ENCODE assay signal across 10 mouse cellular contexts in genomic region chr1:176213645-176214221, GRCm38 (mm10).
A peak's percentile ranks its signal among the peaks of the same experiment; 100 is the strongest.
DNase-seq lines count a peak whose midpoint lies in the region; ATAC-seq lines count a peak whose summit lies in the region.
"Had no signal": no experiment of that assay in that cellular context is flagged by ENCODE, and none has a peak within 500 bp of the region (broad histone marks: within the 10 kb centered on the region; RNA-seq: fewer than 3 reads in every experiment).

No protein-coding gene starts in this region.

- H3K36me3 ChIP-seq in heart, embryonic 12.5 days: no peaks in the 10 kb centered on the region
- no peaks in the 10 kb centered on the region for H3K36me3 ChIP-seq in hindbrain, embryonic 14.5 days (replicated peaks; ENCODE audit: control insufficient read depth, insufficient read depth)
- no peaks in the 10 kb centered on the region for H3K36me3 ChIP-seq in midbrain, embryonic 11.5 days (ENCODE audit: control insufficient read depth, insufficient read depth, low read length)
- H3K36me3 ChIP-seq in liver, embryonic 11.5 days (ENCODE audit: control insufficient read depth, insufficient read depth, low read length): no peaks in the 10 kb centered on the region
- H3K36me3 ChIP-seq: liver, embryonic 15.5 days had no signal

- 45% methylated on average over 17 of the region's 17 CpGs for WGBS in heart, embryonic 12.5 days
- 21% methylated on average over 17 of the region's 17 CpGs for WGBS in hindbrain, embryonic 14.5 days
- WGBS in midbrain, embryonic 11.5 days: 55% methylated on average over 17 of the region's 17 CpGs
- 47% methylated on average over 17 of the region's 17 CpGs for WGBS in liver, embryonic 11.5 days

- H3K4me3 ChIP-seq in heart, embryonic 12.5 days: peak overlapping the region; percentile 24
- peak overlapping the region; percentile 12 for H3K4me3 ChIP-seq in hindbrain, embryonic 14.5 days (replicated peaks; ENCODE audit: low read length)
- no peak overlapping the region for H3K4me3 ChIP-seq in midbrain, embryonic 11.5 days (ENCODE audit: low read depth, low read length)
- no peak overlapping the region for H3K4me3 ChIP-seq in liver, embryonic 11.5 days (ENCODE audit: low read depth, low read length)
- H3K4me3 ChIP-seq: liver, embryonic 15.5 days had no signal

- peaks cover 14% of the 10 kb centered on the region for H3K4me1 ChIP-seq in heart, embryonic 12.5 days (replicated peaks)
- peaks cover 15% of the 10 kb centered on the region for H3K4me1 ChIP-seq in hindbrain, embryonic 14.5 days (replicated peaks; ENCODE audit: control insufficient read depth, insufficient read depth, low read length)
- H3K4me1 ChIP-seq in midbrain, embryonic 11.5 days (ENCODE audit: control insufficient read depth, insufficient read depth, low read length): peaks cover 10% of the 10 kb centered on the region
- no peaks in the 10 kb centered on the region for H3K4me1 ChIP-seq in liver, embryonic 11.5 days (replicated peaks; ENCODE audit: control insufficient read depth, insufficient read depth, low read length)
- H3K4me1 ChIP-seq: liver, embryonic 15.5 days had no signal

- 0 out of 2 replicates have a peak overlapping the region, but pooled peaks have one; percentile 24 for H3K9ac ChIP-seq in heart, embryonic 12.5 days
- H3K9ac ChIP-seq in hindbrain, embryonic 14.5 days: peak overlapping the region; percentile 57
- H3K9ac ChIP-seq in midbrain, embryonic 11.5 days (ENCODE audit: low read length): no peak overlapping the region
- H3K9ac ChIP-seq in liver, embryonic 11.5 days (ENCODE audit: low read depth, low read length): no peak overlapping the region
- H3K9ac ChIP-seq: liver, embryonic 15.5 days had no signal

- H3K27ac ChIP-seq in heart, embryonic 12.5 days (ENCODE audit: poor library complexity, severe bottlenecking): no peak overlapping the region
- H3K27ac ChIP-seq in hindbrain, embryonic 14.5 days: peak overlapping the region; percentile 67
- H3K27ac ChIP-seq in midbrain, embryonic 11.5 days (ENCODE audit: low read depth, low read length): no peak overlapping the region
- no peak overlapping the region for H3K27ac ChIP-seq in liver, embryonic 11.5 days (ENCODE audit: low read depth, low read length)
- H3K27ac ChIP-seq: liver, embryonic 15.5 days had no signal

- DNase-seq in heart, adult 8-10 months (ENCODE audit: low spot score): no peak
- DNase-seq in NIH3T3 (ENCODE audit: low read depth): peak; percentile 4
- DNase-seq in embryo, embryonic 11.5 days (ENCODE audit: low read depth, low spot score): peak; percentile 16
- DNase-seq in hindbrain, embryonic 14.5 days (ENCODE audit: low spot score): peak; percentile 59
- no peak for DNase-seq in midbrain, embryonic 11.5 days (ENCODE audit: low spot score, missing footprints)
- DNase-seq in urinary bladder, adult 2 months (ENCODE audit: low spot score): no peak
- no peak for DNase-seq in liver, embryonic 11.5 days (ENCODE audit: low spot score)

- peak overlapping the region; percentile 64 for H3K4me2 ChIP-seq in heart, embryonic 12.5 days
- H3K4me2 ChIP-seq in hindbrain, embryonic 14.5 days (replicated peaks): peak overlapping the region; percentile 53
- peak overlapping the region; percentile 18 for H3K4me2 ChIP-seq in midbrain, embryonic 11.5 days
- no peak overlapping the region for H3K4me2 ChIP-seq in liver, embryonic 11.5 days
- H3K4me2 ChIP-seq: liver, embryonic 15.5 days had no signal

- H3K9me3 ChIP-seq in heart, embryonic 12.5 days (replicated peaks): no peaks in the 10 kb centered on the region
- H3K9me3 ChIP-seq in hindbrain, embryonic 14.5 days (ENCODE audit: control insufficient read depth, low read length): no peaks in the 10 kb centered on the region
- H3K9me3 ChIP-seq in midbrain, embryonic 11.5 days (ENCODE audit: control insufficient read depth, low read length): no peaks in the 10 kb centered on the region
- H3K9me3 ChIP-seq in liver, embryonic 11.5 days (ENCODE audit: control insufficient read depth, low read length): no peaks in the 10 kb centered on the region
- H3K9me3 ChIP-seq: liver, embryonic 15.5 days had no signal

- ATAC-seq in heart, embryonic 12.5 days (ENCODE audit: insufficient number of reproducible peaks, low FRiP score): no peak
- peak; percentile 74 for ATAC-seq in hindbrain, embryonic 14.5 days (ENCODE audit: low FRiP score)
- ATAC-seq in midbrain, embryonic 11.5 days (ENCODE audit: low FRiP score): peak; percentile 69
- ATAC-seq in liver, embryonic 11.5 days (replicated peaks; ENCODE audit: low FRiP score): no peak

- H3K27me3 ChIP-seq in heart, embryonic 12.5 days (replicated peaks): no peaks in the 10 kb centered on the region
- H3K27me3 ChIP-seq in hindbrain, embryonic 14.5 days (ENCODE audit: control insufficient read depth, insufficient read depth, low read length): no peaks in the 10 kb centered on the region
- H3K27me3 ChIP-seq in midbrain, embryonic 11.5 days (ENCODE audit: control insufficient read depth, insufficient read depth, low read length): no peaks in the 10 kb centered on the region
- no peaks in the 10 kb centered on the region for H3K27me3 ChIP-seq in liver, embryonic 11.5 days (replicated peaks; ENCODE audit: control insufficient read depth, insufficient read depth, low read length)
- H3K27me3 ChIP-seq: CH12.LX; liver, embryonic 15.5 days had no signal

Comparison
In these comparisons a context has a peak if more than half of its experiments do, and no peak if none do; other contexts are left out.
1. ATAC-seq: peak in hindbrain, embryonic 14.5 days (single experiment) and midbrain, embryonic 11.5 days (single experiment); none in heart, embryonic 12.5 days (single experiment) and liver, embryonic 11.5 days (single experiment).
2. H3K4me3 ChIP-seq: peak in heart, embryonic 12.5 days (single experiment) and hindbrain, embryonic 14.5 days (single experiment); none in midbrain, embryonic 11.5 days (single experiment) and liver, embryonic 11.5 days (single experiment).
3. H3K9ac ChIP-seq: peak in heart, embryonic 12.5 days (single experiment) and hindbrain, embryonic 14.5 days (single experiment); none in midbrain, embryonic 11.5 days (single experiment) and liver, embryonic 11.5 days (single experiment).
4. DNase-seq: peak in NIH3T3 (single experiment), embryo, embryonic 11.5 days (single experiment) and hindbrain, embryonic 14.5 days (single experiment); none in heart, adult 8-10 months (single experiment), midbrain, embryonic 11.5 days (single experiment), urinary bladder, adult 2 months (single experiment) and liver, embryonic 11.5 days (single experiment).